Mouse (Mus musculus): Measurements from ENCODE around the gene Acadvl. TPM values are rescaled to one million over a fixed set of nuclear protein-coding genes. Genes with fewer than 3 reads are reported as not detected.

Gene Acadvl
- polyA plus RNA-seq, 1 experiment from 2014 or later: 73.8 TPM

DNA sequence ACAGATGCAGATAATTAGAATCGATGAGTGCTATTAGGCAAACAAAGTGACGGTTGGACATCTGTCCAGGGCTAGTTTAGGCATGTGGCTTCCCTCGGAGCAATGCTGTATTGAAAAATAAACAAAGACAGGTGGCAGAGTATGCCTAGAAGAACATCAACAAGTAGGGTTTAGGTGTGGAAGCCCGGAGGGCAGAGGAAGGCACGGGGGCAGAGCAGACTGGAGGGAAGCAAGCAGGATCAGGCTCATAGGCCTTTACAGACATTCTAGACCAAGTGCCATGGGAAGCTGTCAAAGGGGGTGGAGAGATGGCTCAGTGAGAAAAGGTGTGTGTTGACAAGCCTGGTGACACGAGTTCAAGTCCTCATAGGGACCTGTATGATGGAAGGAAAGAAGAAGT, 34.2 kb upstream of the Acadvl start:
- H3K4me2 ChIP-seq (ENCODE audit: low read length): no peak overlapping the region
- H3K4me3 ChIP-seq (ENCODE audit: low read depth, low read length): no peak overlapping the region
- WGBS: 67% methylated on average over 6 of the region's 6 CpGs
- H3K27me3 ChIP-seq (replicated peaks; ENCODE audit: control insufficient read depth, insufficient read depth, low read length): no peaks in the 10 kb centered on the region
- H3K9ac ChIP-seq (ENCODE audit: low read length): no peak overlapping the region
- 0 out of 2 replicates have a peak, but pooled peaks cover 8% of the 10 kb centered on the region for H3K4me1 ChIP-seq (replicated peaks; ENCODE audit: control insufficient read depth, insufficient read depth, low read length)
- no peak overlapping the region for H3K27ac ChIP-seq (ENCODE audit: low read depth)
- ATAC-seq (replicated peaks; ENCODE audit: low FRiP score, low TSS enrichment, low read depth) (no peak), DNase-seq (ENCODE audit: low spot score) (no peak)
- no peaks in the 10 kb centered on the region for H3K9me3 ChIP-seq (ENCODE audit: control insufficient read depth, low read length)
- 0 out of 2 replicates have a peak, but pooled peaks cover 3% of the 10 kb centered on the region for H3K36me3 ChIP-seq (ENCODE audit: control insufficient read depth, insufficient read depth, low read length)

DNA sequence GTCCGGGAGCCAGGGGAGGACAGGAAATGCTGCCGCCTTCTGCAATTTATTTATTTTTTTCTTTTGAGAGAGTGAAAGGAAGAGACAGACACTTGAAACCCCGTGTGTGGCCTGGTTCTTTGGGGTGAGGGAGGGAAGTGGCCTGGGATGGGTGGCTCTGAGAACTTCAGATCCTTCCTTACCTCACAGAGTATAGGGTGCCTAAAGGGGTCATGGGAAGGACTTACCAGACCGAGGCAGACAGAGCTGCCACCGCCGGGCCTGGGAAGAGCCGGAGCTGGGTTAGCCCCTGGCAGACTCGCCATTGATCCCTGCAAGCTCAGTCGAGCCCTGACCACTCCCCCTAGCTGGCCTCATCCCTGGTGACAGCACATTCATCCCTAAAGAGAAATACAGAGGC, 30.2 kb upstream of the Acadvl start:
- no peak for DNase-seq (ENCODE audit: low spot score)
- no peak overlapping the region for H3K27ac ChIP-seq (ENCODE audit: low read depth)
- H3K9me3 ChIP-seq (ENCODE audit: control insufficient read depth, low read length): no peaks in the 10 kb centered on the region
- H3K36me3 ChIP-seq (ENCODE audit: control insufficient read depth, insufficient read depth, low read length): peaks cover 38% of the 10 kb centered on the region
- no peak for ATAC-seq (replicated peaks; ENCODE audit: low FRiP score, low TSS enrichment, low read depth)
- H3K4me2 ChIP-seq (ENCODE audit: low read length): no peak overlapping the region
- no peak overlapping the region for H3K9ac ChIP-seq (ENCODE audit: low read length)
- H3K4me3 ChIP-seq (ENCODE audit: low read depth, low read length): no peak overlapping the region
- H3K27me3 ChIP-seq (replicated peaks; ENCODE audit: control insufficient read depth, insufficient read depth, low read length): no peaks in the 10 kb centered on the region
- 27% methylated on average over 9 of the region's 9 CpGs for WGBS
- 0 out of 2 replicates have a peak, but pooled peaks cover 3% of the 10 kb centered on the region for H3K4me1 ChIP-seq (replicated peaks; ENCODE audit: control insufficient read depth, insufficient read depth, low read length)

DNA sequence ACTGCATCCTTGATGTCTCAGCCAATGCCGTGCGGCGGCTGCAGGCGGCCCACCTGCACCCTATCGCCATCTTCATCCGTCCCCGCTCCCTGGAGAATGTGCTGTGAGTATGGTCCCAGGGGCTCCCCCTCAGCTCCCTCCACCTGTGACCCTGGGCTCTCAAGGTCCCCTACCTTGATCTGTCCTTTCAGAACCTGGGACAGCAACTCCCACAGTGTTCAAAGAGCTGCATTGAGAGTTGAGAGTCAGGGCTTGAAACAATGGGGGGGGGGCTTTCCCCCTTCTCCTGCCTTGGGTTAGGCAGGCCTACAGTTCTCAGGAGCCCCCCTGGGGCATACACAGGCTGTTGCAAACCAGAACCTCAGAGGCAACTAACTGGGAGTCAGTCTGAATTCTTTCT, 28.5 kb upstream of the Acadvl start:
- 80% methylated on average over 7 of the region's 7 CpGs for WGBS
- H3K36me3 ChIP-seq (ENCODE audit: control insufficient read depth, insufficient read depth, low read length): peaks cover 51% of the 10 kb centered on the region

DNA sequence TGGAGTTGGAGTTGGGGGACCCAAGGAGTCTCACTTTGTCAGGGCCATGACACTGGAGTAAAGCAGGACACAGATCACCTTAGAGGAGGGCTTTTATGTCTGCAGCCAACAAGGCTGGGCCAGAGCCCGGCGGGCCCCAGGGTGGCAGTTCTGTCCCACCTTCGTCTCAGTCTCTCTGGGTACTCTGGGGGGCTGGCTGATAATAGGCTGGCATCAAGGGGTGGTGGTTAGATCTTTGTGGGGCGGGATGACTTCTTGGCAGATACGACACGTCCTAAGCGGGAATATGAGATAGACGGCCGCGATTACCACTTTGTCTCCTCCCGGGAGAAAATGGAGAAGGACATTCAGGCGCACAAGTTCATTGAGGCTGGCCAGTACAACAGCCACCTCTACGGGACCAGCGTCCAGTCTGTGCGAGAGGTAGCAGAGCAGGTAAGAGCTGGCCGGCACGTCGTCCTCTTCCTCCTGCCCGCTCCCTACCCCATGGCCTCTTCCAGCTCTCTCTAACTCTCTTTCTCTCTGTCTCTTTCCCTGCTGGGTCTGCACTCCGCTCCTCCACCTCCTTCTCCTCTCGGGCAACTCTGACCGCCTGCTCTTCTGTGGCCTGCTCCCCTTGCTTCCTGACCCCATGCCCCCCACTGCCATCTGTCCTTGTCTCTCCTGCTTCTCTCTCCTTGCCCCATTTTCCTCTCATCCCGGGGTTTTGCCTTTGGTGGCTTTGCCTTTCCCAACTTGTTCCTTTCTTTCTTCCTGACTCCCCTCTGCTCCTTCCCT, 27.3 kb upstream of the Acadvl start:
- 87% methylated on average over 23 of the region's 23 CpGs for WGBS
- Histone ChIP-seq H3K9ac (ENCODE audit: low read length) (no peak overlapping the region), H3K36me3 (ENCODE audit: control insufficient read depth, insufficient read depth, low read length) (peaks cover 54% of the 10 kb centered on the region), H3K27ac (ENCODE audit: low read depth) (no peak overlapping the region), H3K4me2 (ENCODE audit: low read length) (no peak overlapping the region), H3K4me3 (ENCODE audit: low read depth, low read length) (no peak overlapping the region), H3K9me3 (ENCODE audit: control insufficient read depth, low read length) (no peaks in the 10 kb centered on the region), H3K4me1 (replicated peaks; ENCODE audit: control insufficient read depth, insufficient read depth, low read length) (0 out of 2 replicates have a peak, but pooled peaks cover 3% of the 10 kb centered on the region), H3K27me3 (replicated peaks; ENCODE audit: control insufficient read depth, insufficient read depth, low read length) (no peaks in the 10 kb centered on the region)
- ATAC-seq (replicated peaks; ENCODE audit: low FRiP score, low TSS enrichment, low read depth) (no peak), DNase-seq (ENCODE audit: low spot score) (no peak)

More for the DNA sequence above, 28.5 kb upstream of the Acadvl start:
- no peak for ATAC-seq (replicated peaks; ENCODE audit: low FRiP score, low TSS enrichment, low read depth)
- DNase-seq (ENCODE audit: low spot score): no peak
- Histone ChIP-seq H3K4me1 (replicated peaks; ENCODE audit: control insufficient read depth, insufficient read depth, low read length) (0 out of 2 replicates have a peak, but pooled peaks cover 3% of the 10 kb centered on the region), H3K9ac (ENCODE audit: low read length) (no peak overlapping the region), H3K27ac (ENCODE audit: low read depth) (no peak overlapping the region), H3K9me3 (ENCODE audit: control insufficient read depth, low read length) (no peaks in the 10 kb centered on the region), H3K4me2 (ENCODE audit: low read length) (no peak overlapping the region), H3K4me3 (ENCODE audit: low read depth, low read length) (no peak overlapping the region), H3K27me3 (replicated peaks; ENCODE audit: control insufficient read depth, insufficient read depth, low read length) (no peaks in the 10 kb centered on the region)

DNA sequence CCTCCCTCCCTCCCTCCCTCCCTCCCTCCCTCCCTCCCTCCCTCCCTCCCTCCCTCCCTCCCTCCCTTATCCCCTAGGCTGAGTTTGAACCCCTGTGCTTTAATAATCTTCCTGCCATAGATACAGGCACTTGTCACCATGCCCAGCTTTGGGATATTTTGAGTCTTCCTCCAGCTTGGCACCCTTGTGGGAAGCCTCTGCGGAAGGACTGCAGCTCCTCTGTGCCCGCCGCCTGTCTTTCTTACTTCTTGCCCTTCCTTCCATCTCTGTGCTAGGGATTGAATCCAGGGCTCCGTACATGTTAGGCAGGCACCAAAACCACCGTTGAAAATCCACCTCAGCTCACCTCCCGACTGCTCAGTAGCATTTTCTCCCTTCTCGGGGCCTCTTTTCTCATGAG, 25.0 kb upstream of the Acadvl start:
- H3K4me1 ChIP-seq (replicated peaks; ENCODE audit: control insufficient read depth, insufficient read depth, low read length): no peaks in the 10 kb centered on the region
- H3K27ac ChIP-seq (ENCODE audit: low read depth): no peak overlapping the region
- 87% methylated on average over 7 of the region's 7 CpGs for WGBS
- no peak for DNase-seq (ENCODE audit: low spot score)
- no peaks in the 10 kb centered on the region for H3K27me3 ChIP-seq (replicated peaks; ENCODE audit: control insufficient read depth, insufficient read depth, low read length)
- H3K36me3 ChIP-seq (ENCODE audit: control insufficient read depth, insufficient read depth, low read length): peaks cover 54% of the 10 kb centered on the region
- H3K4me2 ChIP-seq (ENCODE audit: low read length): no peak overlapping the region
- ATAC-seq (replicated peaks; ENCODE audit: low FRiP score, low TSS enrichment, low read depth): no peak
- H3K4me3 ChIP-seq (ENCODE audit: low read depth, low read length): no peak overlapping the region
- H3K9me3 ChIP-seq (ENCODE audit: control insufficient read depth, low read length): no peaks in the 10 kb centered on the region
- no peak overlapping the region for H3K9ac ChIP-seq (ENCODE audit: low read length)

DNA sequence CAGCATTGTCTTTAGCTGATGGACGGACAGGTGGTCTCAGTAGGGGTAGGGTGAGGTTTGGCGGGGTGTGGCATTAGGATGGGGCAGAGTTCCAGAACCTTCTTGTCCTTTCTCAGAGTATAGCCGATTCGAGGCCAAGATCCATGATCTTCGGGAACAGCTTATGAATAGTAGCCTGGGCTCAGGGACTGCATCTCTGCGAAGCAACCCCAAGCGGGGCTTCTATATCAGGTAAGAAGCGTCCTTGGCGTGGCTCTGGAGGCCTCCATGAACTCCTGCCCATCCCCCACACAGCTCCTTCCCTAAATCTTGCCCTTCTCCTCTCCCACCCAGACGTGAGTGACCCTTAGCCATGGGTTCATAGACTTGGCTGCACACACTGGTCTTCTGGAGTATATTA, 24.4 kb upstream of the Acadvl start:
- Histone ChIP-seq H3K27me3 (replicated peaks; ENCODE audit: control insufficient read depth, insufficient read depth, low read length) (no peaks in the 10 kb centered on the region), H3K9me3 (ENCODE audit: control insufficient read depth, low read length) (no peaks in the 10 kb centered on the region), H3K27ac (ENCODE audit: low read depth) (no peak overlapping the region), H3K4me3 (ENCODE audit: low read depth, low read length) (no peak overlapping the region), H3K36me3 (ENCODE audit: control insufficient read depth, insufficient read depth, low read length) (peaks cover 54% of the 10 kb centered on the region), H3K4me1 (replicated peaks; ENCODE audit: control insufficient read depth, insufficient read depth, low read length) (no peaks in the 10 kb centered on the region), H3K4me2 (ENCODE audit: low read length) (no peak overlapping the region), H3K9ac (ENCODE audit: low read length) (no peak overlapping the region)
- DNase-seq (ENCODE audit: low spot score): no peak
- 94% methylated on average over 10 of the region's 10 CpGs for WGBS
- no peak for ATAC-seq (replicated peaks; ENCODE audit: low FRiP score, low TSS enrichment, low read depth)

DNA sequence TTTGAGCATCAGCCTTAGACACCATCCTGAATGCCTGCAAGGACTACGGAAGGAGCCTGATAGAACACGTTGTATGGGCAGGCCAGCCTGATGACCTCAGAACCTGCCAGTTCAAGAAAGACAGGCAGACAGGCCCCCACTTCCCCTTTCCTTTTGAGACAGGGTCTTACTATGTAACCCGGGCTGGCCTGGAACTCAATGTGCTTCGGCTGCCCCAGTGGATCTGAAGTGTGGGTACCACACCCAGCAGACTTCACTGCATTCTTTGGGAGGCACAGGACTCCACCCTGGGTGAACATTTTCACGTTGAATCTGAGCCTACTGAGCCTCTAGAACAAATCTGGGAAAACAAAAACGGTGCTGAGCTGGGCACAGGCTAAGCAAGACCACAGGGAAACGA, 23.0 kb upstream of the Acadvl start:
- peaks cover 50% of the 10 kb centered on the region for H3K36me3 ChIP-seq (ENCODE audit: control insufficient read depth, insufficient read depth, low read length)
- no peak for ATAC-seq (replicated peaks; ENCODE audit: low FRiP score, low TSS enrichment, low read depth)
- 80% methylated on average over 7 of the region's 7 CpGs for WGBS

DNA sequence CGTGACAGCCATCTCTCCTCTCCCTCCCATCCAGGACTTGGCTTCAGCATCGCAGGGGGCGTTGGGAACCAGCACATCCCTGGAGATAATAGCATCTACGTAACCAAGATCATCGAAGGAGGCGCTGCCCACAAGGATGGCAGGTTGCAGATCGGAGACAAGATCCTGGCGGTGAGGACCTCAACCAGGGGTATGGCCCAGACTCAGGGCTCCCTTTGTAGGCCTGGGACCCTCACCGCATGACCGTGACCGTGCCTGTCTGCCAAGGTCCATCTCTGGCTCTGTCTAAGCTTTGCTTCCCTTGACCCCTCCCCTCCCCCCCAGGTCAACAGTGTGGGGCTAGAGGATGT, 16.1 kb upstream of the Acadvl start:
- Histone ChIP-seq H3K4me3 (ENCODE audit: low read depth, low read length) (no peak overlapping the region), H3K4me2 (ENCODE audit: low read length) (no peak overlapping the region)
- WGBS: 98% methylated on average over 11 of the region's 11 CpGs

More for the DNA sequence above, 23.0 kb upstream of the Acadvl start:
- H3K27ac ChIP-seq (ENCODE audit: low read depth): no peak overlapping the region
- no peaks in the 10 kb centered on the region for H3K27me3 ChIP-seq (replicated peaks; ENCODE audit: control insufficient read depth, insufficient read depth, low read length)
- H3K9me3 ChIP-seq (ENCODE audit: control insufficient read depth, low read length): no peaks in the 10 kb centered on the region
- H3K4me2 ChIP-seq (ENCODE audit: low read length): no peak overlapping the region
- no peak overlapping the region for H3K9ac ChIP-seq (ENCODE audit: low read length)
- no peaks in the 10 kb centered on the region for H3K4me1 ChIP-seq (replicated peaks; ENCODE audit: control insufficient read depth, insufficient read depth, low read length)
- H3K4me3 ChIP-seq (ENCODE audit: low read depth, low read length): no peak overlapping the region
- no peak for DNase-seq (ENCODE audit: low spot score)

More for the DNA sequence above, 16.1 kb upstream of the Acadvl start:
- no peaks in the 10 kb centered on the region for H3K9me3 ChIP-seq (ENCODE audit: control insufficient read depth, low read length)
- H3K9ac ChIP-seq (ENCODE audit: low read length): no peak overlapping the region
- ATAC-seq (replicated peaks; ENCODE audit: low FRiP score, low TSS enrichment, low read depth) (no peak), DNase-seq (ENCODE audit: low spot score) (no peak)
- H3K36me3 ChIP-seq (ENCODE audit: control insufficient read depth, insufficient read depth, low read length): peaks cover 29% of the 10 kb centered on the region
- no peak overlapping the region for H3K27ac ChIP-seq (ENCODE audit: low read depth)
- H3K4me1 ChIP-seq (replicated peaks; ENCODE audit: control insufficient read depth, insufficient read depth, low read length): peaks cover 36% of the 10 kb centered on the region
- no peaks in the 10 kb centered on the region for H3K27me3 ChIP-seq (replicated peaks; ENCODE audit: control insufficient read depth, insufficient read depth, low read length)

Measured in intestine, embryonic 14.5 days (tissue).